Mouse (Mus musculus): Measurements from ENCODE around the gene Aebp2. TPM values are rescaled to one million over a fixed set of nuclear protein-coding genes. Genes with fewer than 3 reads are reported as not detected.
"Not testable (repeated sequence)": the region's sequence is repeated elsewhere in the genome, so short reads cannot be mapped to it uniquely, and the experiment has no call there.

Gene Aebp2
- 100 to 1,000 TPM in 25 of 26 experiments, 10 to 100 TPM in 1; 88.7 to 529 (median 152) TPM for total RNA-seq (2018; cell fraction: chromatin; rRNA removed)
- 100 to 1,000 TPM in 1 of 26 experiments, 10 to 100 TPM in 25; 32.7 to 105 (median 40.0) TPM for total RNA-seq (2018; cell fraction: cytosol; rRNA removed)
- 100 to 1,000 TPM in 15 of 26 experiments, 10 to 100 TPM in 11; 72.8 to 350 (median 139) TPM for total RNA-seq (2018; cell fraction: nucleus; rRNA removed)
- polyA plus RNA-seq (2018) = 29.6 to 32.7 TPM (median 32.3 TPM) in 3 replicates

DNA sequence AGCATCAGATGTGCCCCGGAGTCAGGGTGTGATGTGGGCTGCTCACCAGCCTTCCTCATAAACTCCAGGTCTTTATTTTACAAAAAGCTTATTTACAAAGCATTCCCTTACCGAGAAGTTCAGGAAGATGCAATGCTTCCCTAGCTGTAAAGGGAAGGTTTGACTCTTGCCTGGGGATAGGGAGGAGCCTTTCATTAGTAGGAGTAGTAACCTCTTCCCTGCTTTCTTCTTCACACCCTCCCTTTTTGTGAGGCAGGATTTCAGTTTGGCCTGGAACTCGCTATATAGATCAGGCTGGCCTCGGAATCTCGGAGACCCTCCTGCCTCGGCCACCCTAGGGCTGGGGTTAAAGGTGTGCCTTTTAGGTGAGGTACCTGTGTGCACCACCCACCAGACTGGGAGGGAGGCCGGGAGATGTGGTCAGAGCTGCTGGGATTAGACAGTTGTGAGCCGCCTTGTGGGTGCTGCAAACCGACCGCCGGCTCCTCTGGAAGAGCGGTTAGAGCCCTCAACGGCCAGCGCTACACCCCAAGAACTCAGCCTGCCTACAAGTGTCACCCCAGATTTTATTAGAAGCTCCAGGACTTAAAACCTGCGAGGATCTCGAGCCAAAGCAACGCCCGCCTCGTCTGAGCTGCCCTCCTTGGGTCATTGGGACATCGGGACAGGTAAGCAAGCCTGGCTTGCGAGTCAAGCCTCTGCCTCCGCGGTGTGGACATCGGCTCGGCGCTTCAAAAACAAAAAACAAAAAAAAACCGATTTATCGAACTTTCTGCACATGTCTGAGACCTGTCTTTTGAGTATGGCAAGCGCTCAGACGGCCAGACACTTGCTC is at the start of gene Aebp2:
Gene Aebp2 (plus strand): TSS at position 273 of the 835 bp plus-strand sequence.
- 46% methylated on average over 30 of the region's 30 CpGs for WGBS (ENCODE audit: missing documents)
- H3K27ac ChIP-seq = peak within 1 kb of the TSS; percentile 75

GRCm38 (mm10) chr6:140574943-140575342 is 47.5 kb upstream of the Aebp2 start:
- 96% methylated on average over 3 of the region's 3 CpGs for WGBS (ENCODE audit: missing documents)
- H3K27ac ChIP-seq = no peak overlapping the region
- no peaks in the 10 kb centered on the region for H3K79me2 ChIP-seq (ENCODE audit: inconsistent target)
- H3K36me3 ChIP-seq (ENCODE audit: inconsistent target) = no peaks in the 10 kb centered on the region
- no peak overlapping the region for H3K4me3 ChIP-seq (ENCODE audit: inconsistent target)

More for the DNA sequence above, at the start of gene Aebp2:
- no peaks in the 10 kb centered on the region for H3K36me3 ChIP-seq (ENCODE audit: inconsistent target)
- peaks cover 35% of the 10 kb centered on the region for H3K79me2 ChIP-seq (ENCODE audit: inconsistent target)
- H3K4me3 ChIP-seq (ENCODE audit: inconsistent target) = peak within 1 kb of the TSS; percentile 11

DNA sequence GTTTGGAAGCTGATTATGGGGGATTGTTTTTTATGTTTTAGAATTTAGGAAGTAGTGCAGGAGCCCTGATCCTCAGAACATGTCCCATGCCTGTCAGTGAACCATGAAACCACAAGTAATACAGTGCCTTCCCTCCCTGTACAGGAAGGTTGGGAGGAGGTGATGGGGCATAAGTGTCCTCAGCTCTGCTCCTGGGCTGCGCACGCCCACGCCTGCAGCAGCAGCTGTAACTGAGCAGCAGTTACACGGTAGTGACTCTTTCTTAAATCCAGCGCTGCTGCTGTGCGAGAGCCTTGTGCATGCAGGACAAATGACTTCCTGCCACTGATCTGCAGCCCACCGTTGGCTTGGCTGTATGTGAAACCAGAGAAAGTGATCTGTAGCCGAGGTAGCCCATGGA is 46.3 kb upstream of the Aebp2 start:
- WGBS (ENCODE audit: missing documents) = 40% methylated on average over 8 of the region's 8 CpGs
- no peak overlapping the region for H3K27ac ChIP-seq

GRCm38 (mm10) chr6:140576961-140577821 is 45.3 kb upstream of the Aebp2 start:
- 90% methylated on average over 18 of the region's 18 CpGs for WGBS (ENCODE audit: missing documents)
- no peaks in the 10 kb centered on the region for H3K79me2 ChIP-seq (ENCODE audit: inconsistent target)

More for the DNA sequence above, 46.3 kb upstream of the Aebp2 start:
- no peaks in the 10 kb centered on the region for H3K36me3 ChIP-seq (ENCODE audit: inconsistent target)
- H3K79me2 ChIP-seq (ENCODE audit: inconsistent target) = no peaks in the 10 kb centered on the region
- H3K4me3 ChIP-seq (ENCODE audit: inconsistent target) = no peak overlapping the region

GRCm38 (mm10) chr6:140577822-140578170 is 44.7 kb upstream of the Aebp2 start:
- H3K79me2 ChIP-seq (ENCODE audit: inconsistent target) = no peaks in the 10 kb centered on the region
- no peak overlapping the region for H3K4me3 ChIP-seq (ENCODE audit: inconsistent target)
- H3K36me3 ChIP-seq (ENCODE audit: inconsistent target) = no peaks in the 10 kb centered on the region
- 100% methylated on average over 4 of the region's 4 CpGs for WGBS (ENCODE audit: missing documents)
- no peak overlapping the region for H3K27ac ChIP-seq

More at GRCm38 (mm10) chr6:140576961-140577821, 45.3 kb upstream of the Aebp2 start:
- no peak overlapping the region for H3K27ac ChIP-seq
- H3K4me3 ChIP-seq (ENCODE audit: inconsistent target) = no peak overlapping the region
- H3K36me3 ChIP-seq (ENCODE audit: inconsistent target) = no peaks in the 10 kb centered on the region

DNA sequence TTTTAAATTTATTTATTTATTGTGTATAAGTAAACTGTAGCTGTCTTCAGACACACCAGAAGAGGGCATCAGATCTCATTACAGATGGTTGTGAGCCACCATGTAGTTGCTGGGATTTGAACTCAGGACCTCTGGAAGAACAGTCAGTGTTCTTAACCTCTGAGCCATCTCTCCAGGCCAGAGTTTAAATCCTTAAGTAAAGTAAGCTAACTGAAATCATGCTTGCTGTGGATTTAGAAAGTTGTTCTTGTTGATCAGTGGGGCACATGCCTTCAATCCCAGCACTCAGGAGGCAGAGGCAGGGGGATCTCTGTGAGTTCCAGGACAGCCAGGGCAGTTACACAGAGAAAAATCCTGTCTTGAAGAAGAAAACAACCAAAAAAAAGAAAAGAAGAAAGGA is 43.5 kb upstream of the Aebp2 start:
- H3K4me3 ChIP-seq (ENCODE audit: inconsistent target); H3K36me3 ChIP-seq (ENCODE audit: inconsistent target); H3K79me2 ChIP-seq (ENCODE audit: inconsistent target); H3K27ac ChIP-seq: not testable (repeated sequence)

- Histone ChIP-seq H3K79me2 (ENCODE audit: inconsistent target) (no peaks in the 10 kb centered on the region), H3K4me3 (ENCODE audit: inconsistent target) (no peak overlapping the region), H3K27ac (no peak overlapping the region), H3K36me3 (ENCODE audit: inconsistent target) (no peaks in the 10 kb centered on the region)
- 40% methylated on average over 4 of the region's 4 CpGs for WGBS (ENCODE audit: missing documents)
These were observed 42.3 kb upstream of the Aebp2 start for GRCm38 (mm10) chr6:140580170-140580569.

GRCm38 (mm10) chr6:140586714-140587259 is 35.7 kb upstream of the Aebp2 start:
- WGBS (ENCODE audit: missing documents) = 93% methylated on average over 8 of the region's 8 CpGs
- Histone ChIP-seq H3K4me3 (ENCODE audit: inconsistent target) (no peak overlapping the region), H3K27ac (no peak overlapping the region), H3K36me3 (ENCODE audit: inconsistent target) (no peaks in the 10 kb centered on the region), H3K79me2 (ENCODE audit: inconsistent target) (no peaks in the 10 kb centered on the region)

- Histone ChIP-seq H3K27ac (no peak overlapping the region), H3K79me2 (ENCODE audit: inconsistent target) (no peaks in the 10 kb centered on the region), H3K36me3 (ENCODE audit: inconsistent target) (no peaks in the 10 kb centered on the region), H3K4me3 (ENCODE audit: inconsistent target) (no peak overlapping the region)
- 98% methylated on average over 5 of the region's 5 CpGs for WGBS (ENCODE audit: missing documents)
These were observed 31.1 kb upstream of the Aebp2 start for GRCm38 (mm10) chr6:140591331-140591730.

DNA sequence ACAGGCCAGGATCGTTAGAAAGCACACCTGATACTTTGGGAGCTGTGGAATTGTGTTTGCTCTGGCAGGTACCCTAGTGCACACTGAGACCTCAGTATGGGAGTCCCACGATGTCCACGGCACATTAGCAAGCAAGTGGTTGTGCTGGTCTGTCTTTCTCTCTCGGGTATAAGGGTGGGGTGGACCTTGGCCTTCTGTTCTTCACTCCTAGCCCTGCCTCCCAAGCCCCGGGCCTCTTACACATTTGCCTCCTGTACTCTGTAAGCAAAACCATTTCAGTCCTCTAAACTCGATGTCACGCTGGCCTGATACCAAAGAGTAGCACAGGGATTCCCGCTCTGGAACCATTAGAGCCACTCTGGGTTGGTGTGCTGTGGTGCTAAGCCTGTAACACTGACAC is 29.8 kb upstream of the Aebp2 start:
- Histone ChIP-seq H3K36me3 (ENCODE audit: inconsistent target) (no peaks in the 10 kb centered on the region), H3K79me2 (ENCODE audit: inconsistent target) (no peaks in the 10 kb centered on the region), H3K4me3 (ENCODE audit: inconsistent target) (no peak overlapping the region), H3K27ac (no peak overlapping the region)
- WGBS (ENCODE audit: missing documents) = 96% methylated on average over 8 of the region's 8 CpGs

DNA sequence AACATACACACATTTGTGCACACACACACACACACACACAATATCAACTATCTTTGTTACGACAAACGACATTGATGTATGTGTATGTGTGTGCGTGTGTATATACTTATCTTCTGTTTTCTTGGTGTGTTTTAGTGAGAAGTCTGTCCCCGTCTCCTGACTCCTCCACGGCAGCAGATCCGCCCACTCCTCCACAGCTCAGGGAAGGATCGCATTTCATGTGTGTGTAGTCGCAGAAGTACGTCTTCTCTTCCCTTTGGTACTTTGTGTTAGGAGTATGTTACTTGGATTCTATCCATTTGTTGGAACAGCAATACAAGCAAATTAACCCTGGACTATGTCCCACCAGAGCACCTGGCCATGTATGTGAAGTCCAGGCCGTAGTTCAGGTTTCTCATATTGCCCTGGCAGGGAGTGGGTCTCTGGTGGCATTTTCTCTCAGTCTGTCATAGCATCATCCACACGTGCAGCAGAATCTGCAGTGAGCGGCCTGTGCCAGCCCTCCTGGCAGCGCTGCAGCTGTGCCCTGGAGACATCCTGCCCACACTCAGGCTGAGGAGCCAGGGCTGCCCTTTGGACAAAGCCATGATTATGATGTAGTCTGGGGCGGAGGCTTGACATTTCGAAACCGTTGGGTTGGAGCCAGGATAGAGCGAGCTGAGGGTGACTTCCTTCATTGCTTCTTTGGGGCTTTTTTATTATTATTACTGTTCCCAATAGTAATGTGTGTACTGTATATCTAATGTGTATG is 28.9 kb upstream of the Aebp2 start:
- 81% methylated on average over 17 of the region's 17 CpGs for WGBS (ENCODE audit: missing documents)
- H3K36me3 ChIP-seq (ENCODE audit: inconsistent target) = no peaks in the 10 kb centered on the region
- H3K4me3 ChIP-seq (ENCODE audit: inconsistent target) = no peak overlapping the region
- no peaks in the 10 kb centered on the region for H3K79me2 ChIP-seq (ENCODE audit: inconsistent target)
- no peak overlapping the region for H3K27ac ChIP-seq

DNA sequence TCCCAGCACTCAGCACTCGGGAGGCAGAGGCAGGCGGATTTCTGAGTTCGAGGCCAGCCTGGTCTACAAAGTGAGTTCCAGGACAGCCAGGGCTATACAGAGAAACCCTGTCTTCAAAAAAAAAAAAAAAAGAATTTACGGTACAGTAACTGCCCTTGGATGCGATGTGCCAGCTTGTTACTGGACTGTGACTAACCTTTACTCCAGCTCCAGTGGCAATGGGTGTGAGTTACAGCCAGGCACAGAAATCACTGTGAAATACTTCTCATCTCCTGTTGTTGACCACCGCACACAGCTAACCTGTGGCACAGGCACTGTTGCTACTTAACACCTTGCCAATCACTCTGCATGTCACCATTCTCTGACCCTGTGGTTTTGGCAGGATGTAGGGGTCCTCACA is 26.9 kb upstream of the Aebp2 start:
- 91% methylated on average over 6 of the region's 6 CpGs for WGBS (ENCODE audit: missing documents)
- H3K4me3 ChIP-seq (ENCODE audit: inconsistent target); H3K36me3 ChIP-seq (ENCODE audit: inconsistent target); H3K79me2 ChIP-seq (ENCODE audit: inconsistent target); H3K27ac ChIP-seq: not testable (repeated sequence)

- Histone ChIP-seq H3K79me2 (ENCODE audit: inconsistent target) (no peaks in the 10 kb centered on the region), H3K36me3 (ENCODE audit: inconsistent target) (no peaks in the 10 kb centered on the region), H3K27ac (no peak overlapping the region), H3K4me3 (ENCODE audit: inconsistent target) (no peak overlapping the region)
- WGBS (ENCODE audit: missing documents) = 95% methylated on average over 15 of the region's 15 CpGs
These were observed 24.8 kb upstream of the Aebp2 start for GRCm38 (mm10) chr6:140597381-140598329.

Data from macrophage (primary cell).